Mouse (Mus musculus) thymus, postnatal 14 days (tissue): ENCODE results near the gene Hrh3.

ENCODE experiments used
- DNase-seq: peaks from one replicate; pipeline ENCODE4 v3.0.0; 2021

The Hrh3 gene

GRCm38 (mm10) chr2:180053001-180053400 is 51.3 kb downstream of the Hrh3 start:
- no peak for DNase-seq

DNA sequence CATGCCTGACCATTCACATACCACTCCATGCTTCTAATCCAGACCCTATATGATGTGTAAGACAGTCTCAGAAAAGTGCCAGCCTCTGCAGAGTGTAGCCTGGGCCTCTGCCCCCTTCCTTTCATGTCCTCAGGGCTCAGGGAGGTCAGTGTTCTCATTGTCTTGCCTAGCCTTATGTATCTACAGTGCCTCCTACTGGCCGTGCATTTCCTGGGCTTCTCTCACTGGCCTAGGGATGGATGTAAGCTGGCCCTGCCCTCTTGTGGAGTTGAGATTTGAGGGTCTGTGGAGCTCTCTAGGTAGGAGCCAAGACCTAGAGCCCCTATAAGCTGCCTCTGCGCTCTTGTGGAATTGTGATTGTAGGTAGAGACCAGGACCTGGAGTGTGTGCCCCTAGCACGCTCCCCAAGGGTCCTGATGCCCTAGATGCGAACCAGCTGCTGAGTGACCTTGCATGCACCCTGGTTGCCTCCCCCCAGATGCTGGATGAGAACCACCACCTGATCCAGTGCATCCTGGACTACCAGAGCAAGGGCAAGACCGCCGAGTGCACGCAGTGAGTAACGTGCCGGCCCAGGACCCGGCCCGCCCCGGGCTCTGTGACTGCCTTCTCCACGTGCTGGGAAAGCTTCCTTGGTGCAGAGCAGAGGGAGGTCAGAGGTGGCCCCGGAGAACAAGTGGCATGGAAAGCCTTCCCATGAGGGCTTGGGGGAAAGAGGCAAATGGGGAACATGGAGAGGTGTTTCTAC is 52.1 kb downstream of the Hrh3 start:
- DNase-seq = peak; percentile 63

GRCm38 (mm10) chr2:180050986-180051385 is 53.3 kb downstream of the Hrh3 start:
- DNase-seq = peak; percentile 89
